Mouse (Mus musculus): Measurements from ENCODE around the gene Vps37b.

The Vps37b gene

DNA sequence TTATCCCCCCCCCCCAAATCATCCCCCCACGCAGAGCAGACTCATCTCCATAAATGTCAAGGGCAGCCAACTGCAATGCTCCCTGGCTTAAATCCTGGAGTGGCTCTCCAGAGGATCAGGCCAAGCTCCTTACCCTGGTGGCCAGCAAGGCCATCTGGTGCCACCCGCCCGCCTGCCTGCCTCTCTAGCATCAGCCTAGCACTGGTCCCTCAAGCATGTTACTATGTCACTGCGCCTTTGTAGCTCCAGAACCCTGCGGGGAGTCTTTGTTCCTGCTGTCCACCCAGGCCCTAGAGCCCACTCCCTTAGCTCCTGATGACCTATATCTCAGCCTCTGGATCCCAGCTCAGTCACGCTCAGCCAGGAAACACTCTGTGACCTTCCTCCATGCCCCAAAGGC, 7.4 kb downstream of the Vps37b start:
- DNase-seq (ENCODE audit: low spot score in 2 of 2) = no peak

DNA sequence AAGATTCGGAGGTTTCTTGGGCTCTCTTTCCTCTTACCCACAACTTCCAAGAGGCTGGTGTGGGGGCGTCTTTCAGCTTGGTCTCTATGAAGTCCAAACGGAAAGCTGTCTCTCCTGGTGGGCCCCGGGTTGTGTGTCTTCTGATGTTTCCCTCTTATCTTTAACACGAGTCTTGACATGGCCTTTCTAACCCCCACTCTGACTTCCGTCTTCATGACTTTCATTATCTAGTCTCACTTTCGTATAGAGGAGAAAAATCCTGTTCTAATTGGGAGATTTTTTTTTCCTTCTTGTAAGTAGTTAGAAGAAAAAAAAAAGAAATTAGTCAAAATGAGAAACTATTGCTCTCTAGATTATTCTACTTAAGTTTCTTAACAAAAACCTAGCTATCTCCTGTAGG, 9.7 kb downstream of the Vps37b start:
- DNase-seq (ENCODE audit: low spot score in 2 of 2) = peak in 1 of 2 experiments; percentile 52

DNA sequence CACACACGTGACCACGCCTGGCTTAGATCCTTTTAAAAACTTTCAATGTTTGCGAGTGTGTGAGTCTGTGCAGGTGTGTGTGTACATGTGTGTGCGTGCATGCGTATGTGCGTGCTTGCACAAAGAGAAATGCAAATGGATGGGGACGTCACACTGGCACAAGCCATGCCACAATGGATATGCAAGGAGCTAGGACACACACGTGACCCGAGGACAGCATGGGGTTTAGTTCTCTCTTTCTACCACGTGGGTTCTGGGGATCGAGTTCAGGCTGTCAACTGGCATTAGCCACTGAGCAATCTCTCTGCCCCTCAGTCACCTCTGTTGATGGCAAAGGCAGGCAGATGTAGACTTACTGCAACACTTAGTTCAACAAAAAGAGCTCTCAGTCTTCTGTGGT, 10.4 kb downstream of the Vps37b start:
- no peak for DNase-seq (ENCODE audit: low spot score in 2 of 2)

DNA sequence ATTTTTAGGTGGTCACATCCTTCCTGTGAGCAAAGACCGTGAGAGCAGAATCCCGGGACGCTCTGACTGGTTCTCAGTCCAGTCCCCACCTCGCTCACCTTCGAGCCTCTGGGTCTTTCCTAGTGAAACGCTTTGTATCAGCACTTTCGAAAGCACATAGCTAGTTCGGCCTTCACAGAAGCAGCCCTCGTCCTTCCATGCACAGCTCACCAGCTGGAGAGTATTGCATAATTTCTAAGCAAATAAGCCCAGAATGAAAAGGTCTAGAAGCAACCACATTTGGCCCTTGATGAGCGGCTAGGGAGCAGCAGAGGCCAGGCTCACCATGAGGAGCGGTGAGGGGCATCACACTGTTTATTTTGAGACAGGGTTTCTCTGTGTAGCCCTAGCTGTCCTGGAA, 10.9 kb downstream of the Vps37b start:
- no peak for DNase-seq (ENCODE audit: low spot score in 2 of 2)

DNA sequence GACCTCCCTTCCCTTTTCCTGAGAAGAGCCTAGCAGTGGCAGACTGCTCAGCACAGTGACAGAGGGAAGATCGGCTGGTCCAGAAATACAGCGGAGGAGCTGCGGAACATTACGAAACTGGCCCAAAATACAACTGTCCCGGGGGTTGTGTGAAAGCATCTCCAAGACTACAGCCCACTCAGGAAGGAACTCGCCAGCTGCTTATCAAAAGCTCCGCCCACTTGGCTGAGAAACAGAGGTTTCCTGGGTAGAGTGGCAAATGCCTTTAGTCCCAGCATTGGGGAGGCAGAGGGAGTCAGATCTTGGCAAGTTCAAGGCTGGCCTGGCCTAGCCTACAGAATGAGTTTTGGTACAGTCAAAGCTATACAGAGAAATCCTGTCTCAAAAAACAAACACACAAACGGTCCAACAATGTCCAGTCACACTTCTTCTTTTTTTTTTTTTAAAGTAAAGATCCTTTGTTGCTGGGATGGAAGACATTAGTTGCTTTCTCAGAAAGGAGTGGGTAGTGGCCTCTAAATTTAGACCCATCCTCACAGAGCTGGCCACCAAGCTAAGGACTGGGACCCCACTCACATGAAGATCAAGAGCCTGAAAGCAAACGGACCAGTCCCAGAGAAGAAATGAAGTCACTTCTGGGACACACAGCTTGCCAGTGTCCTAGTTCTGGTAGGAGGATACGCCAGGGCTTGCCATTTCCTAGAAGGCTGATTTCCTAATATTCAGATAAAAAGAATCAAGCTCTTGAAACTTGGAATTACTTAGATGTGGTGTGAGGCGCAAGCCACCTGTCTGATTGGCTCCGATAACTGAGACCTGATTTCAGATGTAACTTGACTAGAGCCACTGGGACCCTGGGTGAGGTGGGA, 12.5 kb downstream of the Vps37b start:
- DNase-seq (ENCODE audit: low spot score in 2 of 2) = peak; percentile 67 to 76

DNA sequence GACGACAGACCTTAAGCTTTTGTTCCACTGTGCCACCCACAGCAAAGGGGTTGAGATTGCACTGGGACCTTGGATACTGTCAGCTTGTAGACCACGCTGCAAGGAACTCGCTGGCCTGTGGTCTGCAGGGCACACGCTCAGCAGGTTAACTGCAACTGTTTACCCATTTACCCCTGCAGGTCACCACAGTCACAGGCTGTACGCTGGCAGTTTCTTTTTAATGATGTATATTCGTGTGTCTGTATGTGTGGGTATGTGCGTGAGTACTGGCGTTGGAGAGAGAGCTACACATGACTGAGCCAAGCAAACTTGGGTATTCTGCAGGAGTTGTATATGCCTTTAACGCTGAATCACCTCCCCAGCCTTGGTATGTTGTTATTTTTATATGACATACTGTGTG, 13.4 kb downstream of the Vps37b start:
- DNase-seq (ENCODE audit: low spot score in 2 of 2) = no peak

DNA sequence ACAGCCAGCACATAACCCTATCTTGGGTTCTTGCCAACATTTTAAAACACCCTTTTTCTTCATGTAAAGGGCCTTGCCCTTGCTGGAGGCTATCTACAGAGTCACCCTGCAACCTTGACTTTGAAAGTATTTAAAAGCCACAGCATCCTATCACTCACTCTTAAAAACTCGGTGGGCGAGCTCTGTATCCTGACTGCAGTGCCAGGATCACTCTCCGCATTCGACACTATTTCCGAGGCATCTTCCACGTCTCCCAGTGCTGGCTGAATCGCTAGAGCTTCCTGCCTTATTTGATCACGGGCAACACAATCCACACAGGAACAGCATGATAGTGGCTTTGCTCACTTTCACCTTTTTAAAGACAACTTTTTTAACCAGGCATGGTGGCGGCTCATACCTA, 14.1 kb downstream of the Vps37b start:
- DNase-seq (ENCODE audit: low spot score in 2 of 2) = no peak

DNA sequence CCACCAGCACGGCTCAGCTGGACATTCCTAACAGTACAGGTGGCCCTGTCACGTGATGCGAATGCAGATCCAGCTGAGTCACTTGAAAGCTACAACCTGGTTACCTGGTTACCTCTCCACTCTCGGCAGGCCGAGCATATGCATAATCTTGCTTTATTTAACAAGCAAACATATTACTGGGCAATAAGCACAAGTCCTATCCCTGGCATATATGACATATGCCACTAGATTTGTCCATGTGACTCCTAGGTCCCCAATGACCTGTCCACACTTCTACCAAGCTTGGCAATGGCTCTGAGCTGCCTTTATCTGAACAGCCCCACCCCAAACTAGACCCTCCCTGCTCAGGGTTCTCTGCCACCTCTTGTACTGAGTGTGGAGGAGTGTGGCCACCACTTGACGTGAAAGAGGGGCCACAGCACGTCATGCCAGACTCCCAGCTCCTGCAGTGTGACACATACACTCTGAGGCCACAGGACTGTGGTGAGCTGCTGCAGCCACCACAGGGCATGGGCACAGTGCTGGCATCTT, 15.7 kb downstream of the Vps37b start:
- no peak for DNase-seq (ENCODE audit: low spot score in 2 of 2)

DNA sequence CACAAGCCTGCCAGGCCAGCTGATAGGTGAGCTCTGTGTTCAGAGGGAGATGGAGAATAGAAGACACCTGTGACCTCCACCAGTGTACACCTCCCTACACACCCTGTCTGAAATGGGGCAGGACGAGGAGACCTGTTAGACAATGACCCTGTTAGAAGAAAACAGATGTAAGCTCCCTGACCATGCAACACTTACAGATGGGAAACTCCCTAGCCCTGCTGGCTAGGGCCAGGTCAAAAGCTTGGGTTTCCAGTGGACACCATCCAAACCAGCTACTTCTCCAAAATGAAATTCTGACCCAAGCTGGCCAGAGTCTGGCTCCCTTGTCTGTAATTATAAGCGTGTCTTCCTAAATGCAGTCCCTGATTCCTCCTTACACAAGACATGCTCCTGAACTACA, 16.3 kb downstream of the Vps37b start:
- DNase-seq (ENCODE audit: low spot score in 2 of 2) = no peak

DNA sequence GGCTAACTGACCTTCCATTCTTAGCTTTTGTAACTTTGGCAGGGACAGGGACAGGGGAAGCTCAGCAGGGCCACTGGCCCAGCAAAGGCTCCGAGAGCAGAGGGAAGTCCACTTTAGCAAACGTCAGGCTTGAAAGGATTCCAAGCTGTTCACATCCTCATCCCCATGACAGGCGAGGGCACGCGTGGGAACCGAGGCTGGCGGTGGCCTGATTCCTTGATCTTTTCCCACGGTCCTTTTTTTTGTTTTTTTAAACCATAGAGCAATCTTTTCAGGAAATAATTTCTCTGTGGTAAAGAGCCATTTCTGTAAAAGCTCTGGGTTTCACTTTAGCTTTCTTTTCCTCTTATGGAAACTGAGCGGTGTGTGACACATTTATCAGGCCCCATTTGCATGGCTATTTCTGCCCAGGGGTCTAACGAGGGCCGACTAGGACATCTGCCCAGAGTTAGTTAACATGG, 17.2 kb downstream of the Vps37b start:
- DNase-seq (ENCODE audit: low spot score in 2 of 2) = peak; percentile 67 to 74

DNA sequence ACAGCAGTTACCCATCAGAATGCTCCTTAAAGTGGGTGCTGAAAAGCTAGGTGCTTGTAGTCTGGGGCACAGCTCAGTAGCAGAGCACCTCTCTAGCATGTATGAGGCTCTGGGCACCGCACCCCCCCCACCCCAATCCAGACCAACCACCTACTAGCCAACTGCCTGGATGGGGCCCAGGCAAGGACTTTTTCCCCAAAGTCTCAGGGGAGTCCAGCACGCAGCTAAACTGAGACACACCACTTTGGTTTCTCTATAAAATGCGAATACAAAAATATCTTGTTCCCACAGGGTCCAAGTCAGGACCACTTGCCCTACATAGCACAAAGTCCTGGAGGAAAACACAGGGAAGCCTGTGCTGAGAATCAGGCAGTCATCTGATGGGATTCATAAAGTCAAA, 17.9 kb downstream of the Vps37b start:
- no peak for DNase-seq (ENCODE audit: low spot score in 2 of 2)

DNA sequence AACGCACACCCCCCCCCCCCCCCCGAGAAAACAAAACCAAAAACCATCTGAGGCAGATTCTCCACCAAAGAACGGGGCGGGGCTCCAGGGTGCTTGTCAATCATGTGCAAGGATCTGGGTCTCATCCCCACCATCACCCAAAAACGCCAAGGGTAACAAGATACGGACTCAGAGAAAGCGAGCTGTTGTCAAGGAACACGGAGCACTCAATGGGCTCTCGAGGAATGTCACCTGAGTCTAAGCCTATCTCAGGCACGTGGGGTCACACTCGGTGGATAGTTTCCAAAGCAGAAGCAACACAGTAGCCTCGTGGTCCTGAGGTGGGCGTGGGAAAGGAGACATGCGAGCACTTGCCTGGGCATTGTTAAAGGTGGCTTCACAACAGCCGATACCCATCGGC, 18.3 kb downstream of the Vps37b start:
- peak in 1 of 2 experiments; percentile 29 for DNase-seq (ENCODE audit: low spot score in 2 of 2)

DNA sequence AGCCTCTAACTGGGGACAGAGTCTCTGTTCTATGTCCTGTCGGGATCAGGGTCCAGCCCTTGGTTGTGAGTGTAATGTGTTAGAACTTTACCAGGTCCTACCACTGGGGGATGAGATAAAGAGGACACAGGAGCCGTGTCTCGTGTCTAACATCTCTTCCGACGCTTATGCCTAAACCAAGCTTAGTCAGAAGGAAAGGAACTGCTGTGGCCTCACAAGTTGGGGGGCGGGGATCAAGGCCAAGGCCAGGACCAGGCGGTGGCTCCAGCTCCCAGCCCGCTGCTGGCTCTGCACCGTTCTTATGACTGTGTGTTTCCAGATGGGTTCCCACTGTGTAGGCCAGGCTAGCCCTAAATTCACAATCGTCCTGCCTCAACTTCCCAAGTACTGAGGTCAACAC, 19.2 kb downstream of the Vps37b start:
- DNase-seq (ENCODE audit: low spot score in 2 of 2) = no peak

DNA sequence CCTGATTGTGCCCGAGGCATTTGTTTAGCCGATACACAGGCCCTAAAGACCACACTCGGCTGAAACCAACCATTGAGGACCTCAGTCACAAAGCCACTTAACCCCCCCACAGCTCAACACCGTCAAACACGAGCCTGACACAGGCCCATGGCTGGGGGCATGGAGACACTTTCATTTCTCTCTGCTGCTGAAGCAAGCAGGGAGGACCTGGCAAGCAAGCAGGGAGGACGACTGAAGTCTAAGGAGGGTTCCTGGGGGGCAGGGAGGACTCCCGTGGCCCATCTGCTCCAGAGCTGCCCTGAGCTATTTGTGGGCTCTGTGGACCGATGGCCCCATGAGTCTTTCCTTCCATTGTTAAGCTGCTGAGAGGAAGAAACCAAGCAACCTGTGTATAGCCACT, 20.1 kb downstream of the Vps37b start:
- DNase-seq (ENCODE audit: low spot score in 2 of 2) = peak; percentile 64 to 66

DNA sequence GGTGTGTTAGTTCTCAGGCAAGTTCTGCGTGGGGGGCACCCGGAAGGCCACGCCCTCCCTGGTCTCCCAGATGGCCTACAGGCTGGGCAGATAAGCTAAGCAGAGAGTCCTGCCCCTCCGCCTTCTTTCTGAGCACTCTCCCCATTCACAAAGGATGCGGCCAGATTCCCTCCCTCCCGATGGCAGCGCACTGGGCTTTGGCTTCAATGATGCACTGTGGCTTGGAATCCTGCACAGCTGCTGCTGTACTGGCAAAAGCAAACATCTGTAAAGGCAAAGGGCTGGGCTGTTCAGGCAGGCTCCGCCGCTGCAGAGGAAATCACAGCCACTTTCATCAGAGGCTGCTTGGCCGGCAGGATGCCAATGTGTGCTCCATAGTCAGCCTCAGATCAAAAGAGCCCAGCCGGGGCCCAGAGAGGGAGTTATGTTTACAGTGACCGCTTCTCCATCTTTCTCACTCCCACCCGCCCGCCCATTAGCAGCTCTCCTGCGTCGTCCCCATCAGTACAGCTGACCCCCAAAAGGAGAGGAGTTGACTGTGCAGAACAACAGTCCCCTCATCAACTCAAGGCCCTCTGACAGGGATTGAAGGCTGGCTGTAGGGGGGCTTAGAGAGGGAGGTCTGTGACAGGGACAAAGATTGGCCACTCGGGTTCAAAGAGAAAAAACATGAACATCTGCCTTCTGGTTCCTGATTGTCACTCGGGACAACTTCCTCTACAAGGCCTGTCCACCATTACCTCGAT, 21.0 kb downstream of the Vps37b start:
- no peak for DNase-seq (ENCODE audit: low spot score in 2 of 2)

DNA sequence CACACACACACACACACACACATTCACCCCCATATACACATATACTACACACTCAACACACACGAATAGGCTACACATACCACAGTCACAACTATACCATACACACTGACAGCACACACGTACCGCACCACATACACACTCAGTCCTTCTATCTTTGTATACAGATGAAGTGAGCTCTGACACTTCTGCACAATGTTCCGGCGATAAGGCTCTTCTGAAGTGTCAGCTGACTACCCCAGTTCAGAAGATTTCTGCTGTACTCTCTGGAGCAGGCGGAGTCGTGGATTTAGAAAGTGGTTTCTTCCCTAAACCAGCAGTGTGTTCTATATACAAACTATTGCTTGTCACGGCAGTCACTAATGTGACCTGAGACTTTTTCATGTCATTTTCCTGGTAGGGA, 22.0 kb downstream of the Vps37b start:
- DNase-seq (ENCODE audit: low spot score in 2 of 2) = no peak

DNA sequence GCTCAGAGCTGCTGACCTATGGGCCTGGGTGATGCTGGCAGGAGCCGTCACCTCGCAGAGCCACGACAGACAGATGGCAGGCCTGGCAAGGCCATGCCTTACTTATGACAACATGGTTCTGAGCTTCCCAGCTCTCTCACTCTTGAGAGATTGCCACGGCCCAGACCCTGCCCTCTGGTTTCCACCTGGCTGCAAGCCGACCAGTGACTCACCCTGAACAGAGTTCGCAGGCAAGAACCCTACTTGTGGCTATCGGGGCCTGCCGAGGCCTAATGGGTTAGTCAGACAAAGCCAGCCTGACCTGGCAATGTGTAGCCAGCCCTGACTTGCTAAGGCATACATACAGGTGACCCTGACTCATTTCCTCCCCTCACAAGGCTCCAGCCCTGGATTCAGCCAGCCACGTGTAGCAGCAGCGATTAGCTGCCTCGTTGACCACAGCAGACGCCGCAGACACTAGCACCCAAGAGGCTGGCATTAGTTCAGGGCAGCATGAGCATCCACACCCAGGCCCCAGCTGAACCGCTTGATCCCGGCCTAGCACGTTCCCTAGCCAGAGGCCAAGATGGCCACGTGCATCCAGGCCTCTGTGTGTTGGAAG, 25.1 kb downstream of the Vps37b start:
- no peak for DNase-seq (ENCODE audit: low spot score in 2 of 2)

DNA sequence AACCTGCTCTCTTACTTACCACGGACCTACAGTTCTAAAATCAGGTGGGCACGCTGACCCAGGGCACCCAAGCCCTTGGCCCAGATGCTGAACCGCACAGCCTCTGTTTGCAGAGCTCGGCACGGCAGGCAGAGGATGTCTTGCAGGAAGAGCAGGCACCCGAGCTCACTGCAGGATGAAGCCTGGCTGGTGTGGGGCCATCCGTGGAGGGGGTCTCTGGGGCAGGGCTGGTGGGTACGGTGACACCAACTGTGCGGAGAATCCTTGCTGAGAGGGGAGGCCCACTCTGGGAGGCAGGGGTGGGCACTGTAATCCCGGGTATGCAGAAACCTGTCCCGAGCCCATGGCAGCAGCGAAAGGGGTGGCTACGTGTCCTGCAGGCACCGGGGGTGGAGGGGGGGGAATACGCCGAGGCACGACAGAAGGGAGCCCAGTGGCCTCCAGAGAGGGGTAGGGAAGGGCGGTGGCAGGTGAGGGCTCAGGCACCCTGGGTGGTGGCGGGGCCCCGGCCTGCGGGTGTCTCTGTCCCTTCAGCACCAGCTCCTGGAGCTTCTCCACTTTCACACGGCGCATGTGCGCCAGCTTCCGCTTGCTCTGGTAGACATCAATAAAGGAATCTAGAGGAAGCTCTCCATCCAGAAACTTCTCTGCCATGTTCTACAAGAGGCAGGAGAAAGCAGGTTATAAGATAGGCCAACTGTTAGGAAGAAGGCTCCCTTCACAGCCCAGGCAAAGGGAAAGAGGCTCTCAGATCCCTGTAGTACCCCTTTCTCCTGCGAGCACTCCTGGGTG, 25.8 kb downstream of the Vps37b start:
- DNase-seq (ENCODE audit: low spot score in 2 of 2) = no peak

DNA sequence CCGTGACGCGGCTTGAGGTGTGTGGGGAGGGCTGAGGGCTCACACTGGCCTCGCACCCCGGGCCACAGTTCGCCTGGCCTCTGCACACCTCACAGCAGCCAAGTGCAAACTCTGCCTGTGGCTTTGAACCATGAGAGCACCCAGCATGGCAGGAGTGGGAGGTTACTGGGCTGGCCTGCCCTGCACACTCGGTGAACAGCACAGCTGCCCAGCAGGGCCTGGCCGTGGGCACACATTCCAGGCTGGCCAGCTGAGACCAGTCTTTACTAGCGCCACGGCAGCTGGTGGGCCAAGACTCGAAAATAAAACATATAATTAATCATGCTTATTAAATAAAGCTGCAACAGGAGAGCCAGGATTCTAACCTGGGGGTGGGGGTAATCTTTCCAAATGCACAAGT, 26.5 kb downstream of the Vps37b start:
- no peak for DNase-seq (ENCODE audit: low spot score in 2 of 2)

DNA sequence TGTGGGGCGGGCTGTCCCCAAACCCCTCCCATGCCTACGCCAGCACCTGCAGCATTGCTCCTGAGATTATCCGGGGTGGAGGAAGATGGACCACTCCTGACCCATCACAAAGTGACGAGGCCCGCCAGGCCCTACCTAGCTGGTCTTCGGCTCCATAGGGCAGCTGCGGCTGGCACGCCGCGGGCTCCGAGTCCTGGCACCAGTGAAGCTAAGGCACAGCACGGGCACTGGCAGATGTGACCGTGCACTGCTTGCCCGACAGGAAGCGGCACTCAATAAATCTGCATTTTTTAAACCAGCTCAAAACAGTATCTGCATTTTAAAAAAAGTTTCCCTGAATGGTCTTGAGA, 26.9 kb downstream of the Vps37b start:
- DNase-seq (ENCODE audit: low spot score in 2 of 2) = no peak

DNA sequence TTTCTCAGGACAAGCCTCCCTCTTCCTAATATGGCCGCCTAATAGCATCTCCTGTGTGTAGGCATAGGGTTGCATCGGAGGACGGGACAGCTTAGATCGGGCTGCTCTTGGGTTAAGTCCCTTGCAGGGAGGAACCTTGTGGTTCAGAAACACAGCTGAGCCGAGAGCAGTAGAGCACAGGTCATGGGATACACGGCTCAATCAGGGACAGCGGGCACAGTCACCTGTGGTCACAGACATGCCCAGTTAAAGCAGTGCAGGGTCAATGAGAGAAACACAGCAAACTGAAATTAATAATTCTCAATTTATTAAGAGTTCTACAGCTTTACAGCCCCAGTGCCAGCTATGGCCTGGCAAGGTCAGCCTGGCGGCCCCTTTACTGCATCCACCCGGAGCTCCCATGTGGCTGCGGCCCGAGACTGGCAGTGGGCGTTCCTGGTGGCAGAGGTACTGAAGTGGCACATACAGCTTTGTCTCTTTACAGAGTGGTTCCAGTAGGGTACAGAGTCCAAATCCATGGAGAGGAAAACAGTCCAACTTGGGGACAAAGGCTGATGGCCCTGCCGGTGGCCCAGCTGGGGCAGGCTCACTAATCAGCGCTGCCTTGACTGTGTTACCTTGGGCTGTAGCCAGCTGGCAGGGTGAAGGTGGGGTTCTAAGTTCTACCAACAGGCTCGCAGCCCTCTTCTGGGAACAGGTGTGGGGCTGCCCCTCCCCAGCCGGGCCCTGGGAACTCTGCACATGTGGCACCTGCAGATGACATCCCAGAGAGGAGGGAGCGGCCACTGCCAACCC, 27.5 kb downstream of the Vps37b start:
- no peak for DNase-seq (ENCODE audit: low spot score in 2 of 2)

Measured in spleen, postnatal 36 days (tissue).